7 mouse cellular contexts compared by ENCODE assay signal in genomic region chr11:4946530-4946929, GRCm38 (mm10). TPM values are rescaled to one million over a fixed set of nuclear protein-coding genes. Genes with fewer than 3 reads are reported as not detected.
DNase-seq lines count a peak whose midpoint lies in the region; ATAC-seq and TF ChIP-seq lines count a peak whose summit lies in the region.

No protein-coding gene starts in this region.

- peak overlapping the region; percentile 43 for H3K4me3 ChIP-seq in lung, postnatal 0 days (ENCODE audit: low read depth, low read length)
- H3K4me3 ChIP-seq in embryonic facial prominence, embryonic 15.5 days (replicated peaks), result peak overlapping the region; percentile 55
- peak overlapping the region; percentile 46 for H3K4me3 ChIP-seq in intestine, embryonic 15.5 days (replicated peaks)
- peak overlapping the region; percentile 70 for H3K4me3 ChIP-seq in neural tube, embryonic 14.5 days (ENCODE audit: low read depth, low read length)

- no peak for ATAC-seq in lung, postnatal 0 days
- no peak for ATAC-seq in embryonic facial prominence, embryonic 15.5 days (ENCODE audit: insufficient number of reproducible peaks, low FRiP score, low TSS enrichment, low read depth)
- ATAC-seq in intestine, embryonic 15.5 days, result no peak
- peak; percentile 41 for ATAC-seq in neural tube, embryonic 14.5 days (ENCODE audit: low read depth)

- TF ChIP-seq CTCF in lung, postnatal 0 days (IDR thresholded peaks at IDR 0.05), result no peak

- H3K36me3 ChIP-seq in lung, postnatal 0 days (ENCODE audit: insufficient read depth, low read length), result no peaks in the 10 kb centered on the region
- no peaks in the 10 kb centered on the region for H3K36me3 ChIP-seq in embryonic facial prominence, embryonic 15.5 days
- H3K36me3 ChIP-seq in intestine, embryonic 15.5 days, result no peaks in the 10 kb centered on the region
- 0 out of 2 replicates have a peak, but pooled peaks cover 3% of the 10 kb centered on the region for H3K36me3 ChIP-seq in neural tube, embryonic 14.5 days (ENCODE audit: control insufficient read depth, insufficient read depth, low read length)

- no peak for DNase-seq in lung, postnatal 0 days (ENCODE audit: low spot score)
- no peak for DNase-seq in lung, postnatal 4 days
- DNase-seq in ovary, adult 18-20 months (ENCODE audit: low spot score), result no peak
- no peak for DNase-seq in layer of hippocampus, adult 9-11 months

- no peak for TF ChIP-seq EP300 in lung, postnatal 0 days (IDR thresholded peaks at IDR 0.05)

- H3K27me3 ChIP-seq in lung, postnatal 0 days (replicated peaks; ENCODE audit: insufficient read depth, low read length), result peaks cover 44% of the 10 kb centered on the region
- H3K27me3 ChIP-seq in embryonic facial prominence, embryonic 15.5 days, result peaks cover 69% of the 10 kb centered on the region
- peaks cover 56% of the 10 kb centered on the region for H3K27me3 ChIP-seq in intestine, embryonic 15.5 days (replicated peaks)
- peaks cover 56% of the 10 kb centered on the region for H3K27me3 ChIP-seq in neural tube, embryonic 14.5 days (ENCODE audit: control insufficient read depth, insufficient read depth, low read length)

- peak overlapping the region; percentile 75 for H3K4me2 ChIP-seq in lung, postnatal 0 days (replicated peaks; ENCODE audit: low read depth, low read length)
- peak overlapping the region; percentile 96 for H3K4me2 ChIP-seq in embryonic facial prominence, embryonic 15.5 days (replicated peaks)
- H3K4me2 ChIP-seq in intestine, embryonic 15.5 days (replicated peaks), result peak overlapping the region; percentile 94
- H3K4me2 ChIP-seq in neural tube, embryonic 14.5 days (ENCODE audit: low read depth, low read length), result peak overlapping the region; percentile 70

- H3K9me3 ChIP-seq in lung, postnatal 0 days (ENCODE audit: low read length), result no peaks in the 10 kb centered on the region
- H3K9me3 ChIP-seq in embryonic facial prominence, embryonic 15.5 days (replicated peaks), result no peaks in the 10 kb centered on the region
- H3K9me3 ChIP-seq in intestine, embryonic 15.5 days, result no peaks in the 10 kb centered on the region
- H3K9me3 ChIP-seq in neural tube, embryonic 14.5 days (ENCODE audit: control insufficient read depth, low read length), result no peaks in the 10 kb centered on the region

- H3K4me1 ChIP-seq in lung, postnatal 0 days (ENCODE audit: insufficient read depth, low read depth, low read length), result peaks cover 6% of the 10 kb centered on the region; the same call in 1 of the 2 replicates
- peaks cover 26% of the 10 kb centered on the region for H3K4me1 ChIP-seq in embryonic facial prominence, embryonic 15.5 days
- peaks cover 13% of the 10 kb centered on the region for H3K4me1 ChIP-seq in intestine, embryonic 15.5 days (replicated peaks)
- H3K4me1 ChIP-seq in neural tube, embryonic 14.5 days (ENCODE audit: control insufficient read depth, insufficient read depth, low read length), result peaks cover 8% of the 10 kb centered on the region

- no peak overlapping the region for H3K9ac ChIP-seq in lung, postnatal 0 days (replicated peaks; ENCODE audit: low read depth)
- no peak overlapping the region for H3K9ac ChIP-seq in embryonic facial prominence, embryonic 15.5 days
- H3K9ac ChIP-seq in intestine, embryonic 15.5 days, result no peak overlapping the region
- peak overlapping the region; percentile 85; the same call in 1 of the 2 replicates for H3K9ac ChIP-seq in neural tube, embryonic 14.5 days (replicated peaks; ENCODE audit: low read depth, low read length)

- 47% methylated on average over 13 of the region's 13 CpGs for WGBS in lung, postnatal 0 days
- 31% methylated on average over 13 of the region's 13 CpGs for WGBS in embryonic facial prominence, embryonic 15.5 days
- 48% methylated on average over 13 of the region's 13 CpGs for WGBS in intestine, embryonic 15.5 days
- 42% methylated on average over 13 of the region's 13 CpGs for WGBS in neural tube, embryonic 14.5 days

- H3K27ac ChIP-seq in lung, postnatal 0 days (ENCODE audit: low read length), result no peak overlapping the region
- H3K27ac ChIP-seq in embryonic facial prominence, embryonic 15.5 days (replicated peaks), result no peak overlapping the region
- no peak overlapping the region for H3K27ac ChIP-seq in intestine, embryonic 15.5 days
- 0 out of 2 replicates have a peak overlapping the region, but pooled peaks have one; percentile 39 for H3K27ac ChIP-seq in neural tube, embryonic 14.5 days (ENCODE audit: low read depth, low read length)

RNA-seq across cellular contexts. Expression of gene Nefh, which starts 1.3 kb away (rescaled TPM):
- polyA plus RNA-seq in lung, postnatal 0 days (2015; fragmentation: Nextera tagmentation; extraction: Ambion mirVana), result 0.06 and 0.12 TPM in 2 replicates
- polyA plus RNA-seq in embryonic facial prominence, embryonic 15.5 days (2015; fragmentation: Nextera tagmentation; extraction: Ambion mirVana), result 0.20 and 0.27 TPM in 2 replicates
- polyA plus RNA-seq in intestine, embryonic 15.5 days (2015; fragmentation: Nextera tagmentation; extraction: Ambion mirVana), result 0.58 and 0.76 TPM in 2 replicates
- polyA plus RNA-seq in neural tube, embryonic 14.5 days (2014; fragmentation: Nextera tagmentation; extraction: Ambion mirVana), result 17.5 and 19.2 TPM in 2 replicates

RNA-seq across cellular contexts. Expression of gene Ap1b1, which starts 40.1 kb away (rescaled TPM):
- 27.3 and 28.3 TPM in 2 replicates for polyA plus RNA-seq in lung, postnatal 0 days (2015; fragmentation: Nextera tagmentation; extraction: Ambion mirVana)
- 53.6 and 60.0 TPM in 2 replicates for polyA plus RNA-seq in embryonic facial prominence, embryonic 15.5 days (2015; fragmentation: Nextera tagmentation; extraction: Ambion mirVana)
- 63.5 and 71.3 TPM in 2 replicates for polyA plus RNA-seq in intestine, embryonic 15.5 days (2015; fragmentation: Nextera tagmentation; extraction: Ambion mirVana)
- polyA plus RNA-seq in neural tube, embryonic 14.5 days (2014; fragmentation: Nextera tagmentation; extraction: Ambion mirVana), result 94.9 and 105 TPM in 2 replicates

RNA-seq across cellular contexts. Expression of gene Thoc5, which starts 51.4 kb away (rescaled TPM):
- polyA plus RNA-seq in lung, postnatal 0 days (2015; fragmentation: Nextera tagmentation; extraction: Ambion mirVana), result 16.3 TPM in 2 replicates
- 29.4 and 33.7 TPM in 2 replicates for polyA plus RNA-seq in embryonic facial prominence, embryonic 15.5 days (2015; fragmentation: Nextera tagmentation; extraction: Ambion mirVana)
- 33.6 and 34.3 TPM in 2 replicates for polyA plus RNA-seq in intestine, embryonic 15.5 days (2015; fragmentation: Nextera tagmentation; extraction: Ambion mirVana)
- polyA plus RNA-seq in neural tube, embryonic 14.5 days (2014; fragmentation: Nextera tagmentation; extraction: Ambion mirVana), result 53.2 and 56.4 TPM in 2 replicates

Comparison
In these comparisons a context has a peak if more than half of its experiments do, and no peak if none do; other contexts are left out.
1. RNA of gene Nefh, which starts 1.3 kb away (polyA plus RNA-seq): 17.5 to 19.2 TPM in neural tube, embryonic 14.5 days; 0.58 to 0.76 TPM in intestine, embryonic 15.5 days, 0.20 to 0.27 TPM in embryonic facial prominence, embryonic 15.5 days and 0.06 to 0.12 TPM in lung, postnatal 0 days; every median in the first group is over 10 times any median in the second.
2. Peak in every context shown above with its lines, with median percentiles within 50 percentile points of each other: H3K4me2 ChIP-seq and H3K4me3 ChIP-seq.